Mouse (Mus musculus): ENCODE data around the gene Nek7.

DNA sequence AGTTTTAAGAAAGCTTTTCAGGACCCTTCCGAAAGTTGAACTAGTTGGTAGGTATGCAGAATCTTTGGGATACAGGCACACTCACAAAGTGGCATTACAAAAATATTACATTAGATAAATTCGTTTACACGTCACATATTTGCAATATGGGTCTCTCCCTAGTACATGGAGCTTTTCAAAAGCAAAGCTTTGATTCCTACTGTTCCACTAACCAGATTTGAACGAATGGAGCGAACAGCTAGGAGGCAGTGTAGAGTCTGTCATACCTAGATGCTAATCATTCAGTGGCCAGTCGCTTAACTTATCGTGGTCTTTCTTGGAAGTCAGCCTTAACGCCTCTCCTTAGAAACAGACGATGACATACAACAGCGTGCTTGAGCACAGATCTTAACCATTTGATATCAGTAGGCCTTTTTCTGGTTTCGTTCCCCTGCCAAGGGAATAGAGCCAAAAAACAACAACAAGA lies at the start of gene Nek7:
- TF ChIP-seq CTCF (IDR thresholded peaks at IDR 0.05; ENCODE audit: control insufficient read depth, insufficient read depth, insufficient replicate concordance, low read depth, low read length) (no peak), POLR2A (IDR thresholded peaks at IDR 0.05; ENCODE audit: control insufficient read depth, low read depth, low read length) (no peak)

Measured in testis, adult 2 months (tissue).